Mouse (Mus musculus): ENCODE results near the gene Stat5b.

- TF ChIP-seq POLR2A (IDR thresholded peaks at IDR 0.05; ENCODE audit: control insufficient read depth, extremely low read depth, insufficient read depth, low read length, poor library complexity): no peak
- TF ChIP-seq CTCF (IDR thresholded peaks at IDR 0.05; ENCODE audit: borderline replicate concordance, control insufficient read depth, extremely low read depth, insufficient read depth, low read length, poor library complexity): no peak
Observed at GRCm38 (mm10) chr11:100796585-100796984, 53.9 kb downstream of the Stat5b start.
